Mouse (Mus musculus): ENCODE results near the gene Tubg1.

DNA sequence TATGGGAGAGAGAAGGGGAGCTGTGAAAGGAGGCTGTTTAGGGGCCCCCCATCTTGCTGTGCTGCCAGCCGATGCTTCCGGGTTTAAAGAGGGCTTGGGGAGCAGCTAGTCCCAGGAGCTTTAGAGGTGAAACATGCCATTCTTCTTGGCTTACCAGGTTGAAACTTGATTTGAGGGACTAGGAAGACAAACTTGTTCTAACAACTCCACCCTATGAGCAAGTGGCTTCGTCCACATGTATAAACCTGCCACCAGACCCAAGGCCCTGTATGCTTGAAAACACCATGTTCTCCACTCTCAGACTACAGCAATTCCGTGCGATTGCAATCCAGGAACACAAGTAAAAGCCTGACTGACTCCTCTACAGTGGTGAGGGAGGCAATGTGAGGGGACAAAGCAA is 16.7 kb upstream of the Tubg1 start:
- no peak for TF ChIP-seq CTCF (IDR thresholded peaks at IDR 0.05; ENCODE audit: low read depth, low read length)
- TF ChIP-seq POLR2A (IDR thresholded peaks at IDR 0.05; ENCODE audit: borderline replicate concordance, low read depth, low read length), result no peak
